Mouse (Mus musculus) thymus, postnatal 4 days (tissue): ENCODE results near the gene Pir.

Experiments used
- DNase-seq: peaks from one replicate; pipeline ENCODE4 v3.0.0; 2021

The Pir gene

GRCm38 (mm10) chrX:164269285-164269761 lies at the start of gene Pir:
Gene Pir (plus strand): TSS chrX:164269371.
- DNase-seq, result peak; percentile 30

- DNase-seq, result peak; percentile 52
These were observed 47.2 kb upstream of the Pir start for GRCm38 (mm10) chrX:164221989-164222388.

GRCm38 (mm10) chrX:164233380-164233779 lies 35.8 kb upstream of the Pir start:
- DNase-seq, result no peak

GRCm38 (mm10) chrX:164245714-164246113 lies 23.5 kb upstream of the Pir start:
- DNase-seq, result no peak

GRCm38 (mm10) chrX:164246722-164247121 lies 22.4 kb upstream of the Pir start:
- DNase-seq, result no peak

- no peak for DNase-seq
These were observed 12.6 kb upstream of the Pir start for GRCm38 (mm10) chrX:164256527-164256926.

GRCm38 (mm10) chrX:164258057-164258456 lies 11.1 kb upstream of the Pir start, which contains the start of gene Bmx:
Gene Bmx (minus strand): TSS chrX:164258193.
- no peak for DNase-seq

GRCm38 (mm10) chrX:164258662-164259061 lies 10.5 kb upstream of the Pir start:
- DNase-seq, result no peak

GRCm38 (mm10) chrX:164262286-164262685 lies 6.9 kb upstream of the Pir start:
- no peak for DNase-seq

- DNase-seq, result no peak
These were observed 4.3 kb upstream of the Pir start for GRCm38 (mm10) chrX:164264861-164265260.

GRCm38 (mm10) chrX:164270603-164271002 lies 1.4 kb downstream of the Pir start:
- no peak for DNase-seq

GRCm38 (mm10) chrX:164275536-164275935 lies 6.4 kb downstream of the Pir start:
- DNase-seq, result no peak

GRCm38 (mm10) chrX:164280918-164281647 lies 11.9 kb downstream of the Pir start:
- DNase-seq, result no peak

GRCm38 (mm10) chrX:164283808-164284207 lies 14.6 kb downstream of the Pir start:
- DNase-seq, result no peak

GRCm38 (mm10) chrX:164287077-164287476 lies 17.9 kb downstream of the Pir start:
- peak; percentile 21 for DNase-seq

GRCm38 (mm10) chrX:164291147-164291546 lies 22.0 kb downstream of the Pir start:
- DNase-seq, result no peak

- no peak for DNase-seq
These were observed 37.1 kb downstream of the Pir start for GRCm38 (mm10) chrX:164306250-164306649.

- no peak for DNase-seq
These were observed 44.7 kb downstream of the Pir start for GRCm38 (mm10) chrX:164313876-164314275.

- DNase-seq, result no peak
These were observed 49.4 kb downstream of the Pir start for GRCm38 (mm10) chrX:164318554-164318953.

GRCm38 (mm10) chrX:164320031-164320430 lies 50.9 kb downstream of the Pir start:
- no peak for DNase-seq

- no peak for DNase-seq
These were observed 53.3 kb downstream of the Pir start for GRCm38 (mm10) chrX:164322492-164322891.

- DNase-seq, result no peak
These were observed 54.3 kb downstream of the Pir start for GRCm38 (mm10) chrX:164323391-164323913.

GRCm38 (mm10) chrX:164330351-164330750 lies 61.2 kb downstream of the Pir start:
- no peak for DNase-seq

- no peak for DNase-seq
These were observed 61.6 kb downstream of the Pir start for GRCm38 (mm10) chrX:164330766-164331165.

- DNase-seq, result no peak
These were observed 69.4 kb downstream of the Pir start for GRCm38 (mm10) chrX:164338591-164338990.
